Mouse (Mus musculus): ENCODE data around the gene Sry. TPM values are rescaled to one million over a fixed set of nuclear protein-coding genes. Genes with fewer than 3 reads are reported as not detected.

The Sry gene
- total RNA-seq (2015; ENCODE audit: low replicate concordance) (not detected in 2 replicates), total RNA-seq (2017; ENCODE audit: low replicate concordance) (not detected in 2 replicates)

DNA sequence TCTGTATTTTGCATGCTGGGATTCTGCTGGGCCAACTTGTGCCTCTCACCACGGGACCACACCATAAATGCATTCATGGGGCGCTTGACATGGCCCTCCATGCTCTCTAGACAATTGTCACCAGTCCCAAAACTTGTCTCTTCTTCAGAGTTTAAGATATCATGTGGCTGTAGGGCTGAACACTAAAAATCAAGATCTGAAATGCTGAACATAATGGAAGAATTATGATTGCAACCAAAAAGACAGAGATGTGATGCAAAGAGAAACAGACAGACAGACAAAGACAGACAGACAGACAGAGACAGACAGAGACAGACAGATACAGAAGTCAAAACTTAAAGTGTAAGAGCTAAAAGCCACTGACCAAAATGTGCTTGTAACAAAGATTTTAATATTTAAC lies at the start of gene Sry:
Gene Sry, minus strand, starts transcription at position 101 of the 400 bp plus-strand sequence.
- no peak for ATAC-seq (replicated peaks; ENCODE audit: low FRiP score, poor library complexity, severe bottlenecking)

Other genes starting within 250 kb of the Sry start
- gene H2al2c, start 64.6 kb downstream of the Sry start, total RNA-seq (2015; ENCODE audit: low replicate concordance), result not detected in 2 replicates
- gene H2al2c, start 64.6 kb downstream of the Sry start, total RNA-seq (2017; ENCODE audit: low replicate concordance), result not detected in 2 replicates
- gene H2al2b, start 57.0 kb upstream of the Sry start, total RNA-seq (2015; ENCODE audit: low replicate concordance), result not detected in 2 replicates
- not detected in 2 replicates for gene H2al2b, start 57.0 kb upstream of the Sry start, total RNA-seq (2017; ENCODE audit: low replicate concordance)
- not detected in 2 replicates for gene Gm4064, start 132.5 kb upstream of the Sry start, total RNA-seq (2015; ENCODE audit: low replicate concordance)
- not detected in 2 replicates for gene Gm4064, start 132.5 kb upstream of the Sry start, total RNA-seq (2017; ENCODE audit: low replicate concordance)
- gene Rbmy, start 167.0 kb upstream of the Sry start, total RNA-seq (2015; ENCODE audit: low replicate concordance), result not detected in 2 replicates
- gene Rbmy, start 167.0 kb upstream of the Sry start, total RNA-seq (2017; ENCODE audit: low replicate concordance), result not detected in 2 replicates
- gene Gm10256, start 167.0 kb upstream of the Sry start, total RNA-seq (2015; ENCODE audit: low replicate concordance), result not detected in 2 replicates
- gene Gm10256, start 167.0 kb upstream of the Sry start, total RNA-seq (2017; ENCODE audit: low replicate concordance), result not detected in 2 replicates
- gene Gm10352, start 237.3 kb upstream of the Sry start, total RNA-seq (2015; ENCODE audit: low replicate concordance), result not detected in 2 replicates
- not detected in 2 replicates for gene Gm10352, start 237.3 kb upstream of the Sry start, total RNA-seq (2017; ENCODE audit: low replicate concordance)